Mouse (Mus musculus) ES-Bruce4 (cell line): ENCODE results near the gene Tas1r1.

Source experiments
- CTCF ChIP-seq: IDR thresholded peaks from one replicate; pipeline ENCODE4 v1.8.1; 2011; ENCODE audit warnings: low read depth, low read length
- EP300 ChIP-seq: IDR thresholded peaks from 2 replicates; pipeline ENCODE4 v1.6.1; 2011; ENCODE audit warnings: low read depth, low read length; ENCODE audit not compliant: insufficient read depth

- no peak for TF ChIP-seq CTCF
- TF ChIP-seq EP300, result no peak
These were observed 24.2 kb upstream of the Tas1r1 start for GRCm38 (mm10) chr4:152062390-152063110.
